Mouse (Mus musculus) kidney, adult 2 months (tissue): ENCODE results near the gene Atl2.

Experiments used
- CTCF ChIP-seq: fragments of 200-500 bp; conservative IDR thresholded peaks from 2 replicates; pipeline ENCODE4 v1.5.1; 2011; ENCODE audit warnings: low read depth, mild to moderate bottlenecking, control low read depth, low read length, moderate library complexity, mixed read lengths; ENCODE audit not compliant: insufficient read depth, insufficient read length
- POLR2A ChIP-seq: fragments of 200-500 bp; IDR thresholded peaks from one replicate; pipeline ENCODE4 v1.6.1; 2011; ENCODE audit warnings: low read depth, low read length, control low read depth

- no peak for TF ChIP-seq CTCF
- no peak for TF ChIP-seq POLR2A
Observed at GRCm38 (mm10) chr17:79912174-79912573, 16.3 kb upstream of the Atl2 start.
